Comparison of ENCODE assay signal across 32 mouse cellular contexts in the genomic region with DNA sequence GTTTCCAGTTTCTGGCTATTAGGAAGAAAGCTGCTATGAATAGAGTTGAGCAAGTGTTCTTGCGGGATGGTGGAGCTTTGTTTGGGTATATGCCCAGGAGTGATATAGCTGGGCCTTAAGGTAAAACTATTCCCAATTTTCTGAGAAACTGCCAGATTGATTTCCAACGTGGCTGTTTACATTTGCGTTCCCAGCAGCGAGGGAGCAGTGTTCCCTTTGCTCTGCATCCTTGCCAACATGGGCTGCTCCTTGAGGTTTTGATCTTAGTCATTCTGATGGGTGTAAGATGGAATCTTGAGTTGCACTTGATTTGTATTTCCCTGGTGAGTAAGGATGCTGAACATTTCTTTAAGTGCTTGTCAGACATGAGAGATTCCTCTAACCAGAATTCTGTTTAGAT. TPM values are rescaled to one million over a fixed set of nuclear protein-coding genes. Genes with fewer than 3 reads are reported as not detected.
"Had no signal": no experiment of that assay in that cellular context is flagged by ENCODE, and none has a peak within 500 bp of the region (broad histone marks: within the 10 kb centered on the region; RNA-seq: fewer than 3 reads in every experiment).

No protein-coding gene starts in this region.

- ATAC-seq: liver, embryonic 12.5 days; liver, postnatal 0 days; lung, postnatal 0 days; midbrain, embryonic 13.5 days; midbrain, embryonic 16.5 days had no signal

- H3K36me3 ChIP-seq: limb, embryonic 10.5 days; limb, embryonic 12.5 days; limb, embryonic 13.5 days; limb, embryonic 15.5 days; liver, embryonic 12.5 days; liver, embryonic 13.5 days; liver, embryonic 15.5 days; lung, embryonic 15.5 days; midbrain, embryonic 10.5 days; midbrain, embryonic 12.5 days; midbrain, embryonic 13.5 days; neural tube, embryonic 12.5 days had no signal

- H3K4me1 ChIP-seq: limb, embryonic 10.5 days; limb, embryonic 12.5 days; limb, embryonic 13.5 days; limb, embryonic 15.5 days; liver, embryonic 12.5 days; liver, embryonic 13.5 days; liver, embryonic 15.5 days; lung, embryonic 15.5 days; midbrain, embryonic 10.5 days; midbrain, embryonic 12.5 days; midbrain, embryonic 13.5 days; neural tube, embryonic 12.5 days had no signal

- H3K9ac ChIP-seq: limb, embryonic 12.5 days; limb, embryonic 13.5 days; limb, embryonic 15.5 days; liver, embryonic 12.5 days; liver, embryonic 13.5 days; liver, embryonic 14.5 days; liver, embryonic 15.5 days; liver, postnatal 0 days; lung, embryonic 14.5 days; lung, embryonic 15.5 days; midbrain, embryonic 12.5 days; midbrain, embryonic 13.5 days; neural tube, embryonic 12.5 days had no signal

- DNase-seq: left cerebral cortex, postnatal 4 days; liver; liver, embryonic 13.5 days; liver, postnatal 0 days; lung, adult 18-20 months; lung, adult 2 months; lung, embryonic 14.5 days; lung, postnatal 10 days; lung, postnatal 14 days; lung, postnatal 36 days; lung, postnatal 4 days; midbrain, embryonic 14.5 days had no signal

- H3K27ac ChIP-seq: left cerebral cortex, adult 2 months; limb, embryonic 10.5 days; limb, embryonic 12.5 days; limb, embryonic 13.5 days; limb, embryonic 15.5 days; liver, embryonic 12.5 days; liver, embryonic 13.5 days; liver, embryonic 14.5 days; liver, embryonic 15.5 days; lung, embryonic 15.5 days; macrophage; midbrain, embryonic 10.5 days; midbrain, embryonic 12.5 days; midbrain, embryonic 13.5 days; neural tube, embryonic 12.5 days had no signal

- H3K4me2 ChIP-seq: limb, embryonic 12.5 days; limb, embryonic 13.5 days; limb, embryonic 15.5 days; liver, embryonic 11.5 days; liver, embryonic 12.5 days; liver, embryonic 13.5 days; liver, embryonic 15.5 days; lung, embryonic 14.5 days; lung, embryonic 15.5 days; midbrain, embryonic 12.5 days; midbrain, embryonic 13.5 days; neural tube, embryonic 12.5 days had no signal

- H3K4me3 ChIP-seq: left cerebral cortex, adult 2 months; limb, embryonic 10.5 days; limb, embryonic 12.5 days; limb, embryonic 13.5 days; limb, embryonic 15.5 days; liver, embryonic 12.5 days; liver, embryonic 13.5 days; liver, embryonic 15.5 days; lung, embryonic 15.5 days; megakaryocyte, embryonic 14.5 days; midbrain, embryonic 10.5 days; midbrain, embryonic 12.5 days; midbrain, embryonic 13.5 days; myocyte; neural tube, embryonic 12.5 days had no signal

- H3K9me3 ChIP-seq: limb, embryonic 10.5 days; limb, embryonic 12.5 days; limb, embryonic 13.5 days; limb, embryonic 15.5 days; liver, embryonic 12.5 days; liver, embryonic 13.5 days; liver, embryonic 15.5 days; lung, embryonic 15.5 days; midbrain, embryonic 10.5 days; midbrain, embryonic 12.5 days; midbrain, embryonic 13.5 days; neural tube, embryonic 12.5 days had no signal

- H3K27me3 ChIP-seq: limb, embryonic 12.5 days; limb, embryonic 13.5 days; limb, embryonic 15.5 days; liver, embryonic 12.5 days; liver, embryonic 13.5 days; liver, embryonic 15.5 days; lung, embryonic 15.5 days; midbrain, embryonic 12.5 days; midbrain, embryonic 13.5 days; neural tube, embryonic 12.5 days had no signal

RNA-seq across cellular contexts. Expression of gene Sgms2, which starts 58.8 kb away (rescaled TPM):
- total RNA-seq: megakaryocyte-erythroid progenitor cell, adult 5-6 weeks had no signal
